Mouse (Mus musculus): Measurements from ENCODE around the gene Mc3r.

- TF ChIP-seq CTCF (IDR thresholded peaks at IDR 0.05; ENCODE audit: borderline replicate concordance, extremely low read depth, insufficient read depth, insufficient read length) = no peak
- no peak for TF ChIP-seq POLR2A (IDR thresholded peaks at IDR 0.05; ENCODE audit: borderline replicate concordance, extremely low read depth, insufficient read depth, insufficient read length, poor library complexity, severe bottlenecking)
Measured at GRCm38 (mm10) chr2:172241031-172241430, 7.3 kb upstream of the Mc3r start.

Data from brain, embryonic 14.5 days (tissue).